In genomic region chr11:77896011-77896410, GRCm38 (mm10) we compare ENCODE assay signal across 14 mouse cellular contexts. TPM values are rescaled to one million over a fixed set of nuclear protein-coding genes. Genes with fewer than 3 reads are reported as not detected.
DNase-seq lines count a peak whose midpoint lies in the region; ATAC-seq lines count a peak whose summit lies in the region.
"Had no signal": no experiment of that assay in that cellular context is flagged by ENCODE, and none has a peak within 500 bp of the region (broad histone marks: within the 10 kb centered on the region; RNA-seq: fewer than 3 reads in every experiment).

No protein-coding gene starts in this region.

- 32% methylated on average over 9 of the region's 9 CpGs for WGBS in forebrain, embryonic 16.5 days
- WGBS in midbrain, embryonic 11.5 days = 72% methylated on average over 9 of the region's 9 CpGs
- WGBS in kidney, embryonic 14.5 days = 62% methylated on average over 9 of the region's 9 CpGs

- peak overlapping the region; percentile 93 for H3K27ac ChIP-seq in forebrain, embryonic 16.5 days (ENCODE audit: low read length)
- H3K27ac ChIP-seq in midbrain, embryonic 11.5 days (ENCODE audit: low read depth, low read length) = no peak overlapping the region
- H3K27ac ChIP-seq in kidney, embryonic 14.5 days (ENCODE audit: low read depth, low read length) = no peak overlapping the region
- H3K27ac ChIP-seq: kidney, postnatal 0 days; limb, embryonic 15.5 days had no signal

- peaks cover 77% of the 10 kb centered on the region for H3K4me1 ChIP-seq in forebrain, embryonic 16.5 days (replicated peaks; ENCODE audit: control insufficient read depth, insufficient read depth, low read length)
- H3K4me1 ChIP-seq in midbrain, embryonic 11.5 days (ENCODE audit: control insufficient read depth, insufficient read depth, low read length) = peaks cover 58% of the 10 kb centered on the region
- H3K4me1 ChIP-seq in kidney, embryonic 14.5 days (ENCODE audit: control insufficient read depth, insufficient read depth, low read length) = peaks cover 17% of the 10 kb centered on the region

- no peak overlapping the region for H3K9ac ChIP-seq in forebrain, embryonic 16.5 days (replicated peaks; ENCODE audit: low read depth, low read length)
- no peak overlapping the region for H3K9ac ChIP-seq in midbrain, embryonic 11.5 days (ENCODE audit: low read length)
- no peak overlapping the region for H3K9ac ChIP-seq in kidney, embryonic 14.5 days (ENCODE audit: low read depth, low read length)
- H3K9ac ChIP-seq: limb, embryonic 15.5 days had no signal

- H3K4me3 ChIP-seq in forebrain, embryonic 16.5 days (replicated peaks; ENCODE audit: low read length) = no peak overlapping the region
- no peak overlapping the region for H3K4me3 ChIP-seq in midbrain, embryonic 11.5 days (ENCODE audit: low read depth, low read length)
- no peak overlapping the region for H3K4me3 ChIP-seq in kidney, embryonic 14.5 days (ENCODE audit: low read length)
- H3K4me3 ChIP-seq: limb, embryonic 15.5 days had no signal

- H3K9me3 ChIP-seq in forebrain, embryonic 16.5 days (ENCODE audit: control insufficient read depth, low read length) = no peaks in the 10 kb centered on the region
- no peaks in the 10 kb centered on the region for H3K9me3 ChIP-seq in midbrain, embryonic 11.5 days (ENCODE audit: control insufficient read depth, low read length)
- 0 out of 2 replicates have a peak, but pooled peaks cover 2% of the 10 kb centered on the region for H3K9me3 ChIP-seq in kidney, embryonic 14.5 days (ENCODE audit: control insufficient read depth, low read length)
- H3K9me3 ChIP-seq: heart, embryonic 12.5 days; limb, embryonic 15.5 days had no signal

- peak; percentile 74 to 78 for DNase-seq in cerebellum, postnatal 10 days
- DNase-seq in brain, adult 2 months (ENCODE audit: low read depth, low spot score) = peak; percentile 68
- no peak for DNase-seq in midbrain, embryonic 11.5 days (ENCODE audit: low spot score, missing footprints)
- no peak for DNase-seq in adrenal gland, adult (ENCODE audit: inconsistent age in 2 of 2, low spot score in 1 of 2)
- DNase-seq in left cerebral cortex, adult 9 months (ENCODE audit: low spot score in 2 of 2) = no peak
- DNase-seq: cerebellum, adult 9-11 months; gastrocnemius, postnatal 36 days; lung, adult 2 months had no signal

- no peaks in the 10 kb centered on the region for H3K27me3 ChIP-seq in forebrain, embryonic 16.5 days (replicated peaks; ENCODE audit: control insufficient read depth, insufficient read depth, low read length)
- H3K27me3 ChIP-seq in midbrain, embryonic 11.5 days (ENCODE audit: control insufficient read depth, insufficient read depth, low read length) = peaks cover 2% of the 10 kb centered on the region; the same call in 1 of the 2 replicates
- peaks cover 31% of the 10 kb centered on the region for H3K27me3 ChIP-seq in kidney, embryonic 14.5 days (ENCODE audit: control insufficient read depth, insufficient read depth, low read length)

- ATAC-seq in cerebellum, adult (ENCODE audit: insufficient number of reproducible peaks, low FRiP score, low TSS enrichment) = no peak
- ATAC-seq in forebrain, embryonic 16.5 days = no peak
- no peak for ATAC-seq in midbrain, embryonic 11.5 days (ENCODE audit: low FRiP score)
- ATAC-seq in kidney, embryonic 14.5 days (ENCODE audit: low FRiP score, low TSS enrichment) = no peak

- H3K4me2 ChIP-seq in forebrain, embryonic 16.5 days (ENCODE audit: low read length) = peak overlapping the region; percentile 47
- H3K4me2 ChIP-seq in midbrain, embryonic 11.5 days = peak overlapping the region; percentile 42; the same call in 1 of the 2 replicates
- H3K4me2 ChIP-seq in kidney, embryonic 14.5 days (replicated peaks; ENCODE audit: low read depth, low read length) = no peak overlapping the region

- H3K36me3 ChIP-seq in forebrain, embryonic 16.5 days (ENCODE audit: control insufficient read depth, insufficient read depth) = no peaks in the 10 kb centered on the region
- no peaks in the 10 kb centered on the region for H3K36me3 ChIP-seq in midbrain, embryonic 11.5 days (ENCODE audit: control insufficient read depth, insufficient read depth, low read length)
- H3K36me3 ChIP-seq in kidney, embryonic 14.5 days (ENCODE audit: control insufficient read depth, insufficient read depth, low read length) = no peaks in the 10 kb centered on the region
- H3K36me3 ChIP-seq: heart, embryonic 12.5 days; limb, embryonic 15.5 days had no signal

RNA-seq across cellular contexts. Expression of gene Pipox, which starts 2.1 kb away (rescaled TPM):
- polyA plus RNA-seq in forebrain, embryonic 16.5 days (2015; fragmentation: Nextera tagmentation; extraction: Ambion mirVana) = 8.6 and 12.6 TPM in 2 replicates
- polyA plus RNA-seq in midbrain, embryonic 11.5 days (2014; fragmentation: Nextera tagmentation; extraction: Ambion mirVana) = 12.1 and 12.6 TPM in 2 replicates
- polyA plus RNA-seq in kidney, embryonic 14.5 days (2014; fragmentation: Nextera tagmentation; extraction: Ambion mirVana) = 3.2 and 6.2 TPM in 2 replicates

RNA-seq across cellular contexts. Expression of gene Sez6, which starts 34.6 kb away (rescaled TPM):
- 257 and 284 TPM in 2 replicates for polyA plus RNA-seq in forebrain, embryonic 16.5 days (2015; fragmentation: Nextera tagmentation; extraction: Ambion mirVana)
- 7.2 and 8.6 TPM in 2 replicates for polyA plus RNA-seq in midbrain, embryonic 11.5 days (2014; fragmentation: Nextera tagmentation; extraction: Ambion mirVana)
- polyA plus RNA-seq in kidney, embryonic 14.5 days (2014; fragmentation: Nextera tagmentation; extraction: Ambion mirVana) = not detected in 2 replicates

Comparison
In these comparisons a context has a peak if more than half of its experiments do, and no peak if none do; other contexts are left out.
1. DNase-seq: peak in cerebellum, postnatal 10 days (2 of 2) and brain, adult 2 months (single experiment); none in midbrain, embryonic 11.5 days (single experiment), adrenal gland, adult (0 of 2) and left cerebral cortex, adult 9 months (0 of 2).
2. RNA of gene Sez6, which starts 34.6 kb away (polyA plus RNA-seq): 257 to 284 TPM in forebrain, embryonic 16.5 days; 7.2 to 8.6 TPM in midbrain, embryonic 11.5 days and not detected in kidney, embryonic 14.5 days; every median in the first group is over 10 times any median in the second.